Mouse (Mus musculus) CH12.LX (cell line): ENCODE measurements around the gene Zfp607b. TPM values are rescaled to one million over a fixed set of nuclear protein-coding genes. Genes with fewer than 3 reads are reported as not detected.

Experiments used
- DNase-seq: peaks from one replicate; pipeline ENCODE4 v3.0.0-alpha.2; 2013; ENCODE audit errors: extremely low read depth
- H3K27ac ChIP-seq: 2 replicates; pipeline ENCODE4 v1.5.1; 2012; ENCODE audit warnings: low read depth, mild to moderate bottlenecking, control low read depth, moderate library complexity; ENCODE audit not compliant: insufficient read depth
- H3K27me3 ChIP-seq: replicated peaks from 2 replicates; pipeline ENCODE3; 2012; ENCODE audit warnings: inconsistent platforms
- H3K36me3 ChIP-seq, 2 experiments: replicated peaks in 1 of 2; 2 replicates each; pipeline versions ENCODE3 to v1.6.1; 2012; ENCODE audit warnings: inconsistent platforms in 1 of 2, low read length in 1 of 2, mild to moderate bottlenecking in 1 of 2, mixed read lengths in 1 of 2, moderate library complexity in 1 of 2; ENCODE audit not compliant: control insufficient read depth in 1 of 2, insufficient read depth in 1 of 2
- H3K4me1 ChIP-seq, 2 experiments: 2 replicates each; pipeline ENCODE4 v1.6.1; 2012; ENCODE audit warnings: inconsistent platforms in 1 of 2, moderate library complexity in 1 of 2; ENCODE audit not compliant: insufficient read depth in 2 of 2, control insufficient read depth in 1 of 2
- H3K4me2 ChIP-seq: 2 replicates; pipeline ENCODE4 v1.6.1; 2012; ENCODE audit warnings: low read depth, mild to moderate bottlenecking, control low read depth; ENCODE audit not compliant: poor library complexity, insufficient read depth, severe bottlenecking
- H3K4me3 ChIP-seq, 3 experiments: fragments of 150-350 bp in 1 of 3; sonication (generic) in 1 of 3; replicated peaks in 1 of 3; 2 replicates each; pipeline versions ENCODE3 to v1.5.1; 2011 to 2012; ENCODE audit warnings: low read depth in 2 of 3, low read length in 2 of 3, mild to moderate bottlenecking in 2 of 3, moderate library complexity in 2 of 3, control low read depth in 1 of 3, improper control_type of control experiment in 1 of 3, inconsistent platforms in 1 of 3, mixed read lengths in 1 of 3; ENCODE audit not compliant: poor library complexity in 1 of 3
- H3K79me2 ChIP-seq: replicated peaks from 2 replicates; pipeline ENCODE4 v1.6.1; 2012; ENCODE audit warnings: mild to moderate bottlenecking, moderate library complexity; ENCODE audit not compliant: control insufficient read depth, poor library complexity, insufficient read depth, severe bottlenecking; ENCODE audit errors: extremely low read depth
- H3K9ac ChIP-seq: 2 replicates; pipeline ENCODE4 v1.6.1; 2012; ENCODE audit warnings: low read depth, mild to moderate bottlenecking, control low read depth, moderate library complexity; ENCODE audit not compliant: insufficient read depth
- H3K9me3 ChIP-seq: replicated peaks from 2 replicates; pipeline ENCODE3; 2012; ENCODE audit warnings: low read length, inconsistent platforms, mixed read lengths
- BHLHE40 ChIP-seq: IDR thresholded peaks from 2 replicates; pipeline ENCODE4 v1.6.1; 2011; ENCODE audit warnings: mild to moderate bottlenecking, low read depth, low read length, improper control_type of control experiment
- CTCF ChIP-seq, 2 experiments: IDR thresholded peaks in 1 of 2; conservative IDR thresholded peaks in 1 of 2; 2 replicates each; pipeline ENCODE4 v1.5.1; 2011 to 2012; ENCODE audit warnings: low read depth in 2 of 2, low read length in 2 of 2, improper control_type of control experiment in 1 of 2, inconsistent platforms in 1 of 2, mild to moderate bottlenecking in 1 of 2, moderate library complexity in 1 of 2
- E2F4 ChIP-seq: IDR thresholded peaks from 2 replicates; pipeline ENCODE4 v1.6.1; 2011; ENCODE audit warnings: low read depth, low read length, improper control_type of control experiment; ENCODE audit not compliant: insufficient replicate concordance
- ELF1 ChIP-seq: IDR thresholded peaks from 2 replicates; pipeline ENCODE4 v1.6.1; 2014; ENCODE audit warnings: low read depth, mild to moderate bottlenecking, inconsistent platforms, low read length, improper control_type of control experiment
- EP300 ChIP-seq: IDR thresholded peaks from 2 replicates; pipeline ENCODE4 v1.6.1; 2011; ENCODE audit warnings: low read length, improper control_type of control experiment
- GABPA ChIP-seq: IDR thresholded peaks from 2 replicates; pipeline ENCODE4 v1.6.1; 2012; ENCODE audit warnings: low read depth, low read length, improper control_type of control experiment, inconsistent platforms; ENCODE audit not compliant: insufficient replicate concordance
- HCFC1 ChIP-seq: IDR thresholded peaks from 2 replicates; pipeline ENCODE4 v1.6.1; 2012; ENCODE audit warnings: low read depth, mild to moderate bottlenecking, inconsistent platforms, low read length, improper control_type of control experiment
- JUN ChIP-seq: IDR thresholded peaks from 2 replicates; pipeline ENCODE4 v1.6.1; 2011; ENCODE audit warnings: low read depth, mild to moderate bottlenecking, low read length, improper control_type of control experiment, moderate library complexity; ENCODE audit not compliant: insufficient read depth
- JUND ChIP-seq: conservative IDR thresholded peaks from 2 replicates; pipeline ENCODE4 v1.6.1; 2011; ENCODE audit warnings: low read depth, low read length, improper control_type of control experiment
- KAT2A ChIP-seq: IDR thresholded peaks from 2 replicates; pipeline ENCODE4 v1.6.1; 2012; ENCODE audit warnings: low read length, improper control_type of control experiment, inconsistent platforms; ENCODE audit not compliant: insufficient replicate concordance
- MAX ChIP-seq: IDR thresholded peaks from 2 replicates; pipeline ENCODE4 v1.6.1; 2011; ENCODE audit warnings: low read length, improper control_type of control experiment
- MXI1 ChIP-seq: IDR thresholded peaks from 2 replicates; pipeline ENCODE4 v1.6.1; 2011; ENCODE audit warnings: mild to moderate bottlenecking, low read depth, low read length, improper control_type of control experiment
- MYC ChIP-seq: IDR thresholded peaks from 2 replicates; pipeline ENCODE4 v1.6.1; 2011; ENCODE audit warnings: low read depth, mild to moderate bottlenecking, improper control_type of control experiment, low read length
- NELFE ChIP-seq: IDR thresholded peaks from 2 replicates; pipeline ENCODE4 v1.6.1; 2011; ENCODE audit warnings: low read depth, low read length, improper control_type of control experiment
- NRF1 ChIP-seq: IDR thresholded peaks from 2 replicates; pipeline ENCODE4 v1.6.1; 2014; ENCODE audit warnings: low read depth, mild to moderate bottlenecking, inconsistent platforms, low read length, improper control_type of control experiment, moderate library complexity
- PAX5 ChIP-seq: IDR thresholded peaks from 2 replicates; pipeline ENCODE4 v1.6.1; 2012; ENCODE audit warnings: low read length, inconsistent platforms, mixed read lengths
- POLR2A ChIP-seq: IDR thresholded peaks from 2 replicates; pipeline ENCODE4 v1.6.1; 2011; ENCODE audit warnings: low read depth, mild to moderate bottlenecking, improper control_type of control experiment, low read length
- SIN3A ChIP-seq: IDR thresholded peaks from 2 replicates; pipeline ENCODE4 v1.6.1; 2012; ENCODE audit warnings: low read length, improper control_type of control experiment, inconsistent platforms
- TBP ChIP-seq: conservative IDR thresholded peaks from 2 replicates; pipeline ENCODE4 v1.6.1; 2011; ENCODE audit warnings: low read depth, low read length, improper control_type of control experiment
- TCF12 ChIP-seq: IDR thresholded peaks from 2 replicates; pipeline ENCODE4 v1.6.1; 2014; ENCODE audit warnings: low read depth, mild to moderate bottlenecking, inconsistent platforms, low read length, improper control_type of control experiment
- USF2 ChIP-seq: conservative IDR thresholded peaks from 2 replicates; pipeline ENCODE4 v1.6.1; 2011; ENCODE audit warnings: low read depth, low read length, improper control_type of control experiment
- ZC3H11A ChIP-seq: IDR thresholded peaks from 2 replicates; pipeline ENCODE4 v1.6.1; 2012; ENCODE audit warnings: low read depth, mild to moderate bottlenecking, inconsistent platforms, low read length, improper control_type of control experiment
- ZKSCAN1 ChIP-seq: IDR thresholded peaks from 2 replicates; pipeline ENCODE4 v1.6.1; 2012; ENCODE audit warnings: low read depth, inconsistent platforms, low read length, improper control_type of control experiment, borderline replicate concordance
- ZMIZ1 ChIP-seq: IDR thresholded peaks from 2 replicates; pipeline ENCODE4 v1.6.1; 2012; ENCODE audit warnings: low read depth, mild to moderate bottlenecking, inconsistent platforms, low read length, improper control_type of control experiment
- ZNF384 ChIP-seq: IDR thresholded peaks from 2 replicates; pipeline ENCODE4 v1.6.1; 2012; ENCODE audit warnings: low read depth, low read length, improper control_type of control experiment, inconsistent platforms
- dilution Hi-C: fragments of 300-500 bp; cut with MboI; formaldehyde crosslinking; loops from 2 replicates; pipeline ENCODE4 v1.14.3; 2020; ENCODE audit warnings: low sequenced_read_pairs; ENCODE audit not compliant: extremely low pct_unique_long_range_greater_than_20kb, extremely low pct_ligation_motif_present
- in situ Hi-C: fragments of 300-500 bp; cut with MboI; formaldehyde crosslinking; loops from 3 replicates; pipeline ENCODE4 v1.14.3; 2019; ENCODE audit warnings: low sequenced_read_pairs, low pct_ligation_motif_present, low pct_unique_long_range_greater_than_20kb, mixed read lengths
- polyA plus RNA-seq: library from polyadenylated mRNA; unstranded; fragments of >175 nt; gene quantifications from 2 replicates; pipeline ENCODE4 v1.2.1, GENCODE M21; 2012; ENCODE audit warnings: low read depth; ENCODE audit not compliant: insufficient read length
- total RNA-seq, 2 experiments: library from RNA; depleted of rRNA; stranded (reverse); fragments of 300-350 nt in 1 of 2; fragments of >200 nt in 1 of 2; gene quantifications; 2 replicates each; pipeline ENCODE4 v1.2.3; 2012 to 2014

The Zfp607b gene
- total and polyA plus RNA-seq, 3 experiments = 0.90 to 1.2 (median 0.93) TPM

DNA sequence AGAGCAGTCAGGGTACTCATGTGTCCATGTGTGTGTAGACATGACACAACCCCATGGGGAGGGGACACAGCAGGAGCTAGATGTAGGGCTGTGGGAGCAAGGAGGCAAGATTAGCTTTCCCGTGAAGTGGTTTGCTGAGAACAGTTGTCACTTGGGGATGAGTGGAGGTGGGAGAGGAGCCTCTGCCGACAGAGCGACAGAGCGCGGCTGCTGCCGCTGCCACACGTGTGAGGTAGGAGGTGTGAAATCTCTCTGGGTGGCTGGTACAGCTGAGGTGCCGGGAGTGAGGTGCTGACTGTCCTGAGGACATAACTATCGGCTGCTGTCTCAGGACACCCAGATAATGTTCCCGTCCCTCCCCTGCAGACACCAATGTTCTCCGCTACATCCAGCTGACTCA is 33.6 kb upstream of the Zfp607b start (continued):
- TF ChIP-seq GABPA (no peak), ZNF384 (no peak)

DNA sequence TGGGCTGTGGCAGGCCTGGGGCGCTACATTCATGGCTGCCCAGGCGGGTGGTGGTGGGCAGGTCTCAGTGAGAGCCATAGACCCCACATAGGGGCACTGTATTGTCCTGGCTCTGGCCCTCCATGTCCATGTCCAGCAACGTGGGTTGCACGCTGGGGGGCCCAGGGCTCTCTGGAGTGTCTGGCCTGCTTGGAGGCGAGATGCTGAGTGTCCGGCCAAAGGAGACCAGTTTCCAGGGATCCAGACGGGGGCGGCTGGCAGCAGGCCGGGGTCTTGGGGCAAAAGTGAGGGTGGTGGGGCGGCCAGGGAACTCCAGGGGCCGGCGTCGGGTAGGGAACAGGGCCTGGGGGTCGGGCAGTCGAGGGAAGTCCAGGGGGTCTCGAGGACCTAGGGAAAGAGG is 32.5 kb upstream of the Zfp607b start:
- TF ChIP-seq USF2 (no peak), NELFE (no peak), JUN (no peak), TCF12 (no peak), BHLHE40 (no peak), POLR2A (no peak), PAX5 (no peak), MXI1 (no peak), MAX (no peak), NRF1 (no peak), E2F4 (no peak), ELF1 (no peak), EP300 (no peak)
- H3K4me2 ChIP-seq = no peak overlapping the region
- DNase-seq = no peak
- peaks cover 18% of the 10 kb centered on the region for H3K27me3 ChIP-seq
- dilution Hi-C loops (no loop called here), in situ Hi-C loops (no loop called here)
- no peak overlapping the region for H3K9ac ChIP-seq
- H3K4me1 ChIP-seq = peaks cover 0 to 2% of the 10 kb centered on the region in 2 experiments; a peak in 1 of 4 replicates
- H3K36me3 ChIP-seq = peaks cover 5 to 35% of the 10 kb centered on the region in 2 experiments
- no peak overlapping the region for H3K4me3 ChIP-seq
- H3K79me2 ChIP-seq = no peaks in the 10 kb centered on the region
- H3K27ac ChIP-seq = no peak overlapping the region
- H3K9me3 ChIP-seq = no peaks in the 10 kb centered on the region

DNA sequence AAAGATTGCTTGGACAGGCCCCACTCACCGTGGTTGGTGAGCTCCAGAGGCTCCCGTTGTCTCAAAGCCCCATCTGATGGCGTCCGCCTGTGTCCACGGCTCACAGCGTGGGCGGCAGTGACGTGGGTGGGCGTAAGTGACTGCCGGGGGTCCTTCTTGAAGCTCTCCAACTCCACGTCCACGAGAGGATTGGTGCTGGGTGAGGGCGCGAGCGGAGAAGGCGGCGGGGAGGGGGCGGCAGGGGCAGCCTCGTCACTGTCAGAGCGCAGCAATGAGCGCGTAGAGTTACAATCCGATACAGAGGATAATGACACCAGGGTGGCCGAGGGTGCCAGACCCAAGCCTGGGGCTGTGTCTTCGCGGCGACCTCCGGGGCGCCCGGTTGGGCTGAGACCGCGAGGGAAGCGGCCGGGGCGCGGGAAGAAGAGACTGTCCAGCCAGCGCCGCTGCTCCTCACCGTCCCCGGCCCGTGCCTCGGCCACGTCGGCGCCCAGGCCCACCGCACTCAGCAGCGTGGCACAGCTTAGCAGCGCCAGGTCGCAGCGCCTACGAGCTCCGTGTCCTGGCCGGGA is 31.2 kb upstream of the Zfp607b start:
- dilution Hi-C loops = no loop called here

More for the DNA sequence above, 31.2 kb upstream of the Zfp607b start:
- Histone ChIP-seq H3K27me3 (peaks cover 14% of the 10 kb centered on the region), H3K4me1 (peaks cover 0 to 2% of the 10 kb centered on the region in 2 experiments; a peak in 1 of 4 replicates), H3K27ac (no peak overlapping the region), H3K9ac (no peak overlapping the region), H3K9me3 (no peaks in the 10 kb centered on the region), H3K4me3 (no peak overlapping the region), H3K36me3 (peaks cover 5 to 39% of the 10 kb centered on the region in 2 experiments), H3K79me2 (no peaks in the 10 kb centered on the region), H3K4me2 (no peak overlapping the region)
- TF ChIP-seq SIN3A = no peak
- TF ChIP-seq MYC = no peak
- no peak for TF ChIP-seq GABPA
- TF ChIP-seq ZKSCAN1 = no peak
- no peak for TF ChIP-seq HCFC1
- no peak for TF ChIP-seq KAT2A
- TF ChIP-seq ZC3H11A = no peak
- TF ChIP-seq MAX = no peak
- TF ChIP-seq CTCF (conservative IDR thresholded peaks at IDR 0.05 in 1 of 2, IDR thresholded peaks at IDR 0.05 in 1 of 2; ENCODE audit: low read depth in 2 of 2, low read length in 2 of 2) = no peak
- TF ChIP-seq BHLHE40 = no peak
- TF ChIP-seq E2F4 = no peak
- TF ChIP-seq TBP = no peak
- no peak for TF ChIP-seq JUND
- no peak for TF ChIP-seq ZMIZ1
- in situ Hi-C loops = no loop called here
- DNase-seq = no peak
